Mouse (Mus musculus): ENCODE data around the gene Kif22. TPM values are rescaled to one million over a fixed set of nuclear protein-coding genes. Genes with fewer than 3 reads are reported as not detected.

The Kif22 gene
- polyA plus RNA-seq (2015; fragmentation: Nextera tagmentation; extraction: Ambion mirVana) = 23.5 and 31.1 TPM in 2 replicates

DNA sequence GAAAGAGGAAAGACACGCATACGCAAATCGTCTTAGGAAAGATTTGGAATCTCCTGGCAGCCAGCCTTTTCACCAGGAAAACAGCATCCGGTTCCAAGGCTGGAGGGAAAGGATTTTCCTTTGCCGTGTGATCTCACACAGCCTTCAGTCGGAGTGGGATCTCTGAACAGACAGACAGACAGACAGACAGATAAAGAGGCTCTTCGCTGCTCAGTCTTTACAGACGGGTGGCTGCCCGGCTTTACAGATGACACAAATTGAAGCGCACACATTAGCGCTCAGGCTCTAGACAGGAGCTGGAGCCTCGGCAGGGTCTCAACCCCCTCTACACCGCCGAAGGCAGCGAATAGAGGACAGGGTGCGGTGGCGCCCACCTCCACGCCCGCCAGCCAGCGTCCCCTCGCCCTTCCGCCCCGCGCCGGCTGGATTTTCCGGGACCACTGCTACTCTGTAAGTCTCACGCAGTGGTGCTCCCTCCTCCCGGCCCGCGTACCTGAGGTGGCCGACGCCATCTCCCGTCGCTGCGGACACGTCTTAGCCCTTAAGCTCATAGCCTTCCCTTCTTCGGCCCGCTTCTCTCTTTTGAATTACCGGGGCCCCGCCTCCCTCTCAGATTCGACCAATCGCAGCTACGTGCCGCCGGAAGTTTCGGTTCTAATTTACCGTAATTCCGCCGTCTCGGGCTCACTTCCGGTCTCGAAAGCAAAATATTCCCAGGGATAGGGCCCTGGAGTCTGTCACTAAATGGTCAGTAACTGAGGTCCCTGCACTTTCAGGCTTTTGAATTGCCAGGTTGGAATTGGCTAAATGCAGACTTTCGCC is at the start of gene Kif22:
Kif22 (minus strand) TSS at position 621 of the 822 bp plus-strand sequence.

DNA sequence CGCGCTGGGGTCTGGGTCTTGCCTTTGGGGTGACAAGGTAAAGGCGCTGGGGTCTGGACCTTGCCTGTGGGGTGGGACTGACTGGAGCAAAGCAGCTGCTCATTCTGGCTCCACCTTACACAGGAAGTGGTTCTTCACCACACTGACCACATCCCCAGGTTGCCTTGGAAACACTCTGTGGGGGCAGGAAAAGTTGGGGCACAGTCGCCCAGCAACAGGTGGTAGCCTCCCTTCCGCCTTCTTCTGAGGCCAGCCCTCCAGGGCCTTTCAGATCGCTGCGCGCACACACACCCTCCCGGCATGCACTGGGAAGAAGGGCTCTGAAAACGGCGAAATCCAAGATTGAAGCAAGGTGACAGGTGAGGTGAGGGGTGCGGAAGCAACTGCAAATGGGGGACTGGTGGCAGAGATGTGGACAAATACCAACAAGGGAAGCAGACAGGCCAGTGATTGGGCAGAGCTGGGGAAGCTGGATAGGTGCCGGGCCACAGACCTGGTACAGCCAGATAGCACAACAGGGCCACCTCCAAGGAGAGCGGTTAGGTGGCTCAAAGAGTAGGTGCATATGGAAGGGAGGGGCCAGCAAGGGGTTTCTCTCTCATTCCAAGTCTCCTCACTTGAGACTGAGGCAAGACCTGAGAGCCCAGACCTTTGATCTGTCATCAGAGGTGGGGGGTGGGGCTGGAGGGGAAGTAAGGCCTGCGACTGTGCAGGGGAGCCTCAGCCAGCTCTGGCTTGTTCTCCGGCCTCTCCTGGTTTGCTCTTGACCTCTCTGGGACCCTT is 49.0 kb upstream of the Kif22 start, which contains the start of gene AI467606:
AI467606 (plus strand) TSS at position 246 of the 783 bp plus-strand sequence.

DNA sequence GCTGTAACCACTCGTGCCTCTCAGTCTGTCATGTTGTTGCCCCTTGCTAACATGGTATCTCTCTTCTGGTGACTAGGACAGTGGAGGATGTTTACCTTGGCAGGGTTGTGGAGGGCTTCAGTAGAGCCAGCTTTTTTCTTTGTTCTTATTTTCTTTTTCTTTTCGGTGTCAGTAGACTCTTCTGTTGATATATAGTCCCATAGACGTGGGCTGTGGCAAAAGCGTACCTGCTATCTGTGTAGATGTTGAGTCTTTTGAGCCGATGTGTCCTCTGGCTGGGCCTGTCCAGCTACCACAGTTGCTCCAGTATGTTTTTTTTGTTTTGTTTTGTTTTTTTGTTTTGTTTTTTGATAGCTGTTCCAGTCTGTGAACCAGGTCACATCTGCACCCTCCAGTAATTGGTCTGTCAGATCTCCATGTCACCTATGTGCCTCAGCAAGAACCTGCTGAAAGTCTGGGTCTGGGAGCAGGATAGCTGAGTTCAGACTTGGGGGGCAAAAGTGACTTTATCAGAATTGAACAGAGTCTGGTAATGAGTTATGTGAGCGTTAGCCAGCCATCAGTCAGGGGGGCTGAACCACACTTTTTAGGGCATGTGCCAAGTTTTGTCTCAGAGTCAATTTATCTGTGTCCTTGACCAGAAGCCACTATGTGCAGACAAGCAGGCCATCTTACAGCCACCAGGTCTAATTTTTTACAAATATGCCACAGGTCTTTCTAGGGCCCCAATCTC is 45.2 kb upstream of the Kif22 start, which contains the start of gene Zg16:
Zg16 (minus strand) TSS at position 51 of the 733 bp plus-strand sequence.

DNA sequence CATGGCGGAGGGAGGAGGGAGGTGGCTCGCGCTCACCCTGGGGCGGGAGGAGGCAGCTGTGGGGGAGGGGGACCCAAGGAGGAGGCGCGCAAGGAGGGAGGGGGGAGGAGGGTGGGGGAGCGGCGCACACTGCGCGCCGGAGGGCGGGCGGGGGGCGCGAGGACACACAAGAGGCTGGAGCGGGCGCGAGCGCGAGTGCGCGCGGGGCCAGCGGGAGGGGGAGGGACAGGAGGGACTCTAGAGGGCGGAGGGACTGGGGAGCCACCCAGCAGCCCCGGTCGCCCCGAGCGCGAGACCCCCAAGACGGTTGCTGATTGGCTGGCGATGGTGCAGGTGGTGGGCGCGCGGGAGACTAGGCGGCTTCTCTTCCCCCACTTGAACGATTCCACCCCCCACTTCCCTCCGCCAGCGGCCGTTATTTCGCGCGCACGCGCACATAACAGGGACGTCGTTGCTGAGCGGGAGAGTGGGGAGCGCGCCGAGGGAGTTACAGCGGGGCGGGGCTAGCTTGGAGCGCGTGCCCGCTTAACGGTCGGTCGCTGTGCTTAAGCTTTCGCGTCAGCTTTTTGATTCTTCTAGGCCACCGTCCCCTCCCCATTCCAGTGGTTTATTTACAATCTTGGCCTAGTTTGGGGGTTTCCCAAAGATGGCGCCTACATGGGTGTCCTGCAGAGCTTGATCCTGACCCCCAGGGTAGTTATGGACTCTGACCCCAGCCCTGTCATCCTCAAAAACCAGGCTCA is 15.1 kb downstream of the Kif22 start, which contains the start of gene Maz:
Maz (minus strand) TSS at position 54 of the 743 bp plus-strand sequence.

DNA sequence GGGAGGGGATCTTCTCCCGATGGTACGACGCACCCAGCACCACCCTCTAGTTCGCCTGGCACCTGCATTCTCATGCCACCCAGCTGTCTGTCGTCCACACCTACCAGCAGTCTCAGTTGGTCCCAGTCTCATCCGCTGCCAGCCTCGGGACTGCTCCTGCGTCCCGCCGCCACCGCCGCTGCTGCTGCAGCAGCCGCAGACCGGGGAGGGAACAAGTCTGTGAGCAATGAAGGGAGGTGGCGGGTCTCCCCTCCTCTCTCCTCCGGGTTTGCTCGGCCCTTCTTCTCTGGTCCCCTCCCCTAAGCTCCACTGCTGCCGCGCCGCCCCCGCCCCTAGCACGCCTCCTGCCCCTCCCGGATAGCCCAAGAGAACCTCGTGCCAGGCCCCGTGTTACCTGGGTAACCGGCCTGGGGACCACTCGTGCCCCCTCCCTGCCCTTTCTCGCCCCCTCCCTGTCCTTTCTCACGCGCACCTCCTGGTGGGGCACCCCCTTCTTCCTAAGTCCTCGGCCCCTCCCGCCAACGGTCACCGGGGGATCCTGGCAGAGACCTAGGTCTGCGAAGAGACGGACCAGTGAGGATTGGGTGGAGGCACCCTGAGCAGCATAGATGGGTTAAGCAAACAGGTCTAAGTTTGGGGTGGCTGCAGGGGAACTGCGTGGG is 21.2 kb downstream of the Kif22 start, which contains the start of the genes Gm42742 and Prrt2:
Gm42742 (minus strand) TSS at position 197 of the 662 bp plus-strand sequence.
Prrt2 (minus strand) TSS at position 311 of the 662 bp plus-strand sequence.

DNA sequence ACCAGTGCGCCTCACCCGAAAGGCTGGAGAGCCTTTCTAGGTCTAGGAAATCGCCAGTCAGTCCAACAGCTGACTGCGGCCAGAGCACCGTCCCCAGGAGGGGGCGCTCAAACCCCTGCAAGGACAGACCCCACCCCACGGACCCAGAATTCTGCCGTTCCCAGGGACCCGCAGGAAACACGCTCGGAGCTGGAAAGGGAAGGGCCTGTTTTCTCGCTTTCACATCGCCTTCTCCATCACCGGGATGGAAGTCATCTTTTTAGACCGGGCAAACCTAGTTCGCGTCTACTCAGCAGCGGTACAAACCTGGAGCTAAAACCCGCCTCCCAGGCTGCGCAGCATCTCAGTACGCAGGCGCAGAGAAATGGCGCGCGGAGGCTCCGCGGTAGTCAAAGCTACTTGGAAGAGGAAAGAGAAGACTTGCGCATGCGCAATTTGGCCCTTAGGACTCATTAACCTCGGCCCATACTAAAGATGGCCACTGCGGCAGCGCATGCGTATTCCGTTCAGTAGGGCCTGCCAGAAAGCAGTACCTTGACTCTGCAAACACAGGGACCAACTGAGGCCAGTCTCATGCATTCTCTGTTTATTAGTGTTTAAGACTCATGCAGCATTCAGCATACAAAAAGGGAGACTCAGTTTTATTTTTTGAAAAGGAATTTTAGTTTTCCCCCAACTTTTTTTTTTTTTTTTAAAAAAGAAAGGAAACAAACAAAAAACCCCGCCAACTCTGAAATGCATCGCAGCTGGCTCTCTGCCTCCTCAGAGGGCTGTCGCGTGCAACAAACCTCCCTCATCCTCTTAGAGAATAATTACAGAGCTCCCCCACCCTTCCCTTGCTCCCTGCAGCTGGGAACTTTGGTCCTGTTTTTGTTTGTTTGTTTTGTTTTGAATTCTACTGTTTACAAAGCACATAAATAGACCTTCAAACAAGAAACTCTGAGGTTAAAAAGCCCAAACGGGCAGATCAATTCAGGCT is 25.0 kb downstream of the Kif22 start, which contains the start of gene Pagr1a:
Pagr1a (minus strand) TSS at position 382 of the 979 bp plus-strand sequence.

DNA sequence TGATC is 26.0 kb downstream of the Kif22 start, which contains the start of gene Pagr1b:
Pagr1b (minus strand) TSS at position 4 of the 5 bp plus-strand sequence.

DNA sequence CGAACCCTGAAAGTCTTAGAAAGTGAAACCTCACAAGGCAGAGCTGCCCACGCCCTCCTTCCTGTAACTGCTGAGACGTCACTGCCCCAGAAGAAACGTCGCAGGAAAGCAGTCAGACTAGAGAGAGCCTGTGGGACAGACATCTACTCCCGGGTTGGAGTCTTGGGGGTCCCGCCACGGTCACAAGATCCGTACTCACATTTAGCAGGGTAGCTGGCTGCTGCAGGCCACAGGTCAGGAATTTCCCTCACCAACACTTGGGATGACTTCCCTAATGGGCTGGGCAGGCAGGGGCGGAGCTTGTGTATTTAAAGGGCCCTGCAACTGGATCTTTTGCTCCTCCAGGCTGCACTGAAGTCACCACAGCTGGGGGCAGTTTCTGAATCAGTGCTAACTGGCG is 28.0 kb downstream of the Kif22 start, which contains the start of gene Mvp:
Mvp (minus strand) TSS at position 302 of the 400 bp plus-strand sequence.

Small RNAs within 50 kb of the gene (microRNA-seq; reads per million reads assigned to microRNA genes)
- gene Gm44343 (ENCODE audit: borderline replicate concordance, insufficient number of aligned reads) = not detected

Other genes with a start within 250 kb of the Kif22 start
- gene Ppp4c, start 250.0 kb downstream of the Kif22 start, polyA plus RNA-seq (2015; fragmentation: Nextera tagmentation; extraction: Ambion mirVana) = 149 and 172 TPM in 2 replicates
- gene Fam57b, start 244.8 kb downstream of the Kif22 start, polyA plus RNA-seq (2015; fragmentation: Nextera tagmentation; extraction: Ambion mirVana) = 3.6 and 8.0 TPM in 2 replicates
- not detected in 2 replicates for gene 4930451I11Rik, start 210.8 kb downstream of the Kif22 start, polyA plus RNA-seq (2015; fragmentation: Nextera tagmentation; extraction: Ambion mirVana)
- gene Doc2a, start 195.1 kb downstream of the Kif22 start, polyA plus RNA-seq (2015; fragmentation: Nextera tagmentation; extraction: Ambion mirVana) = 1.7 and 6.6 TPM in 2 replicates
- 7.6 and 11.4 TPM in 2 replicates for gene Hirip3, start 180.5 kb downstream of the Kif22 start, polyA plus RNA-seq (2015; fragmentation: Nextera tagmentation; extraction: Ambion mirVana)
- gene Ino80e, start 180.1 kb downstream of the Kif22 start, polyA plus RNA-seq (2015; fragmentation: Nextera tagmentation; extraction: Ambion mirVana) = 49.7 and 55.2 TPM in 2 replicates
- gene Taok2, start 157.8 kb downstream of the Kif22 start, polyA plus RNA-seq (2015; fragmentation: Nextera tagmentation; extraction: Ambion mirVana) = 17.9 and 23.1 TPM in 2 replicates
- gene Tmem219, start 119.6 kb downstream of the Kif22 start, polyA plus RNA-seq (2015; fragmentation: Nextera tagmentation; extraction: Ambion mirVana) = 50.5 and 58.1 TPM in 2 replicates
- 21.4 and 26.4 TPM in 2 replicates for gene Kctd13, start 113.6 kb downstream of the Kif22 start, polyA plus RNA-seq (2015; fragmentation: Nextera tagmentation; extraction: Ambion mirVana)
- gene Asphd1, start 92.9 kb downstream of the Kif22 start, polyA plus RNA-seq (2015; fragmentation: Nextera tagmentation; extraction: Ambion mirVana) = 1.0 and 1.3 TPM in 2 replicates
- gene Sez6l2, start 91.9 kb downstream of the Kif22 start, polyA plus RNA-seq (2015; fragmentation: Nextera tagmentation; extraction: Ambion mirVana) = 35.6 and 92.1 TPM in 2 replicates
- gene Cdipt, start 66.6 kb downstream of the Kif22 start, polyA plus RNA-seq (2015; fragmentation: Nextera tagmentation; extraction: Ambion mirVana) = 79.0 and 102 TPM in 2 replicates
- gene Cdiptos, start 66.4 kb downstream of the Kif22 start, polyA plus RNA-seq (2015; fragmentation: Nextera tagmentation; extraction: Ambion mirVana) = 3.6 and 5.2 TPM in 2 replicates
- 30.4 and 57.1 TPM in 2 replicates for gene Mvp, start 27.9 kb downstream of the Kif22 start, polyA plus RNA-seq (2015; fragmentation: Nextera tagmentation; extraction: Ambion mirVana)
- gene Pagr1b, start 26.0 kb downstream of the Kif22 start, polyA plus RNA-seq (2015; fragmentation: Nextera tagmentation; extraction: Ambion mirVana) = 1.8 TPM in 1 of 2 replicates, not detected in the other
- 34.5 and 46.8 TPM in 2 replicates for gene Pagr1a, start 25.1 kb downstream of the Kif22 start, polyA plus RNA-seq (2015; fragmentation: Nextera tagmentation; extraction: Ambion mirVana)
- 10.0 and 38.2 TPM in 2 replicates for gene Gm42742, start 21.4 kb downstream of the Kif22 start, polyA plus RNA-seq (2015; fragmentation: Nextera tagmentation; extraction: Ambion mirVana)
- 6.6 and 10.5 TPM in 2 replicates for gene Prrt2, start 21.3 kb downstream of the Kif22 start, polyA plus RNA-seq (2015; fragmentation: Nextera tagmentation; extraction: Ambion mirVana)
- gene Maz, start 15.4 kb downstream of the Kif22 start, polyA plus RNA-seq (2015; fragmentation: Nextera tagmentation; extraction: Ambion mirVana) = 53.4 and 57.6 TPM in 2 replicates
- 0.47 TPM in 1 of 2 replicates, not detected in the other for gene Zg16, start 44.9 kb upstream of the Kif22 start, polyA plus RNA-seq (2015; fragmentation: Nextera tagmentation; extraction: Ambion mirVana)
- gene AI467606, start 48.9 kb upstream of the Kif22 start, polyA plus RNA-seq (2015; fragmentation: Nextera tagmentation; extraction: Ambion mirVana) = 2.1 and 2.7 TPM in 2 replicates
- 6.9 and 12.9 TPM in 2 replicates for gene Qprt, start 79.8 kb upstream of the Kif22 start, polyA plus RNA-seq (2015; fragmentation: Nextera tagmentation; extraction: Ambion mirVana)
- 1.4 and 1.5 TPM in 2 replicates for gene Spn, start 95.4 kb upstream of the Kif22 start, polyA plus RNA-seq (2015; fragmentation: Nextera tagmentation; extraction: Ambion mirVana)
- 25.2 and 32.9 TPM in 2 replicates for gene Cd2bp2, start 153.6 kb upstream of the Kif22 start, polyA plus RNA-seq (2015; fragmentation: Nextera tagmentation; extraction: Ambion mirVana)
- gene Tbc1d10b, start 166.0 kb upstream of the Kif22 start, polyA plus RNA-seq (2015; fragmentation: Nextera tagmentation; extraction: Ambion mirVana) = 14.5 and 15.3 TPM in 2 replicates
- gene Mylpf, start 166.4 kb upstream of the Kif22 start, polyA plus RNA-seq (2015; fragmentation: Nextera tagmentation; extraction: Ambion mirVana) = 24.7 and 81.2 TPM in 2 replicates
- 10.4 and 16.9 TPM in 2 replicates for gene Zfp553, start 190.6 kb upstream of the Kif22 start, polyA plus RNA-seq (2015; fragmentation: Nextera tagmentation; extraction: Ambion mirVana)
- 13.9 and 21.8 TPM in 2 replicates for gene Sept1, start 190.7 kb upstream of the Kif22 start, polyA plus RNA-seq (2015; fragmentation: Nextera tagmentation; extraction: Ambion mirVana)
- gene Zfp771, start 201.8 kb upstream of the Kif22 start, polyA plus RNA-seq (2015; fragmentation: Nextera tagmentation; extraction: Ambion mirVana) = 58.3 and 67.4 TPM in 2 replicates
- 126 and 177 TPM in 2 replicates for gene Dctpp1, start 218.2 kb upstream of the Kif22 start, polyA plus RNA-seq (2015; fragmentation: Nextera tagmentation; extraction: Ambion mirVana)
- 93.4 and 161 TPM in 2 replicates for gene Sephs2, start 231.6 kb upstream of the Kif22 start, polyA plus RNA-seq (2015; fragmentation: Nextera tagmentation; extraction: Ambion mirVana)